Mouse (Mus musculus) midbrain, embryonic 13.5 days (tissue): ENCODE results near the gene LTO1. TPM values are rescaled to one million over a fixed set of nuclear protein-coding genes. Genes with fewer than 3 reads are reported as not detected.
"Not testable (repeated sequence)": the region's sequence is repeated elsewhere in the genome, so short reads cannot be mapped to it uniquely, and the experiment has no call there.

ENCODE experiments used
- ATAC-seq: fragments of 200-750 bp; cut with Nextera tagmentation; 2 replicates; pipeline ENCODE4 v1.8.0; 2017; ENCODE audit warnings: mild to moderate bottlenecking, moderate TSS enrichment, moderate library complexity
- H3K27ac ChIP-seq: fragments of 300-500 bp; sonication (generic); 2 replicates; pipeline ENCODE4 v1.5.1; 2015; ENCODE audit warnings: inconsistent platforms, mild to moderate bottlenecking, moderate library complexity
- H3K27me3 ChIP-seq: fragments of 300-500 bp; sonication (generic); 2 replicates; pipeline ENCODE4 v1.6.1; 2015; ENCODE audit warnings: mild to moderate bottlenecking, inconsistent platforms
- H3K36me3 ChIP-seq: fragments of 300-500 bp; sonication (generic); 2 replicates; pipeline ENCODE4 v1.6.1; 2015; ENCODE audit warnings: mild to moderate bottlenecking, inconsistent platforms
- H3K4me1 ChIP-seq: fragments of 300-500 bp; sonication (generic); replicated peaks from 2 replicates; pipeline ENCODE4 v1.6.1; 2015; ENCODE audit warnings: inconsistent platforms
- H3K4me2 ChIP-seq: fragments of 300-500 bp; sonication (generic); replicated peaks from 2 replicates; pipeline ENCODE4 v1.6.1; 2015; ENCODE audit warnings: moderate library complexity, mild to moderate bottlenecking, inconsistent platforms
- H3K4me3 ChIP-seq: fragments of 300-500 bp; sonication (generic); replicated peaks from 2 replicates; pipeline ENCODE4 v1.5.1; 2015; ENCODE audit warnings: mild to moderate bottlenecking, inconsistent platforms
- H3K9ac ChIP-seq: fragments of 300-500 bp; sonication (generic); replicated peaks from 2 replicates; pipeline ENCODE4 v1.6.1; 2015; ENCODE audit warnings: mild to moderate bottlenecking, inconsistent platforms
- H3K9me3 ChIP-seq: fragments of 300-500 bp; sonication (generic); 2 replicates; pipeline ENCODE4 v1.6.1; 2016; ENCODE audit warnings: mild to moderate bottlenecking, inconsistent platforms
- WGBS: fragments of 180-500 bp; shearing (Covaris S2); methylation state at CpG from one replicate; pipeline ENCODE4 v1.1.7; 2015; 5-methylcytosine and 5-hydroxymethylcytosine counted together
- polyA plus RNA-seq: library from polyadenylated mRNA; unstranded; fragments of >200 nt; fragmentation: Nextera tagmentation; extraction: Ambion mirVana; gene quantifications from 2 replicates; pipeline ENCODE4 v1.2.1, GENCODE M21; 2015

LTO1 gene
- polyA plus RNA-seq, 1 experiment from 2014 or later = 36.4 TPM

DNA sequence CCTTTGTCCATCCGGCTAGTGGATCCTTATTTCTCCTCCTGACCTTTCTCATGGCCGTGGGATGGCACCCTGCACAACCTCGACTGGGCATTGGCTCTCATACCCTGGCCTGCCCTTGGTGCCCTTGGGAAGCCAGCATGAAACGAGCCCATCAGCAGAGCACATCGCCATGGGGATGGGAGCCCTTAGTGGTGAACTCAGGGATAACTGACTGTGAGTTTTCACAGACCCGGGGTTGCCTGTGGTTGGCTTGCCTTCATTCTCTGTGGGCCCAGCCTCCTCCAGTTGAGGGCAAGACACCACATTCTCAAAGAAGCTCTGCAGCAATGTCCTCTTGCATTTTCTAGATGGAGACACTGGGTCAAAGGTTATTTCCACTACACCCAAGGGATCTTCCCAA, 22.6 kb upstream of the LTO1 start:
- no peak overlapping the region for H3K9ac ChIP-seq
- H3K27me3 ChIP-seq = peaks cover 38% of the 10 kb centered on the region
- H3K4me2 ChIP-seq = no peak overlapping the region
- no peak overlapping the region for H3K4me3 ChIP-seq
- H3K27ac ChIP-seq = no peak overlapping the region
- H3K4me1 ChIP-seq = peaks cover 35% of the 10 kb centered on the region
- WGBS = 45% methylated on average over 6 of the region's 6 CpGs
- H3K9me3 ChIP-seq = no peaks in the 10 kb centered on the region
- H3K36me3 ChIP-seq = no peaks in the 10 kb centered on the region
- no peak for ATAC-seq

DNA sequence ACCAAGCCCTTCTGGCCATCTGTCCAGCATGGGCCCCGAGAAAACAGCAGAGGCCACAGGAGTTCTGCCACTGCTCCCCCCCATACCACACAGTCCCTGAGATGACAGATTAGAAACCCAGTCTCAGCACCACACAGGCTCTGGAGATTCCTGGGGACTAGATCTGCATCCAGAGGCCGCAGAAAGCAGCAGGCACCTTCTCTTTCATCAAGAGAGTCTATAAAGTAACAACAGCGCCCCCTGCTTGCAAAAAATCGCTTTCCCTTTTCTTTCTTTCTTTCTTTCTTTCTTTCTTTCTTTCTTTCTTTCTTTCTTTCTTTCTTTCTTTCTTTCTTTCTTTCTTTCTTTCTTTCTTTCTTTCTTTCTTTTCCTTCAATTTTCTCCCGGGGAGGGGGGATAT, 20.7 kb upstream of the LTO1 start:
- Histone ChIP-seq H3K27me3 (peaks cover 52% of the 10 kb centered on the region), H3K4me3 (no peak overlapping the region), H3K4me2 (no peak overlapping the region; the same call in 1 of the 2 replicates), H3K27ac (no peak overlapping the region), H3K4me1 (peaks cover 45% of the 10 kb centered on the region), H3K9me3 (no peaks in the 10 kb centered on the region), H3K9ac (no peak overlapping the region), H3K36me3 (no peaks in the 10 kb centered on the region)
- ATAC-seq = no peak
- 2% methylated on average over 5 of the region's 5 CpGs for WGBS

DNA sequence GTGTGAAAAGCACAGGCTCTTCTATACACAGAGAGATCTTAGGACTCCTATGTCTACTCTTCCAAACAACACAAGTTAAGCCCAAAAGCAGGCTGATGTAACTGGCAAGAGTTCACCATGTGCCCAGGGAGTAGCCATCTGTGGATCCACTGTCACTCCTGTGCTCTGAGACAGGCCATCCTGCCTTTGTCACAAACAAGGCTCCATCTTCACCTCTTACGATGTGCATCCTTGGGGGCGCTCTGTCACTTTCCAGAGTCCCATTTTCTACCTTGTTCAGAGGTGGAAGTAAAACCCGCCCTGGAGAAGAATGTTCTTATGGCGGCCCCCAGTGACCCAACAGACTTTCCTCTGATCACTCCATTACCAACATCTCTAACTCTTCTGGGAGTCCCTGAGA, 20.2 kb upstream of the LTO1 start:
- H3K4me3 ChIP-seq = peak overlapping the region; percentile 51
- ATAC-seq = no peak
- H3K9me3 ChIP-seq = no peaks in the 10 kb centered on the region
- 0 out of 2 replicates have a peak overlapping the region, but pooled peaks have one; percentile 69 for H3K9ac ChIP-seq
- 6% methylated on average over 4 of the region's 4 CpGs for WGBS
- H3K36me3 ChIP-seq = no peaks in the 10 kb centered on the region; the same call in 1 of the 2 replicates
- peaks cover 52% of the 10 kb centered on the region for H3K27me3 ChIP-seq
- H3K4me1 ChIP-seq = peaks cover 48% of the 10 kb centered on the region
- peak overlapping the region; percentile 94 for H3K4me2 ChIP-seq
- H3K27ac ChIP-seq = peak overlapping the region; percentile 75

DNA sequence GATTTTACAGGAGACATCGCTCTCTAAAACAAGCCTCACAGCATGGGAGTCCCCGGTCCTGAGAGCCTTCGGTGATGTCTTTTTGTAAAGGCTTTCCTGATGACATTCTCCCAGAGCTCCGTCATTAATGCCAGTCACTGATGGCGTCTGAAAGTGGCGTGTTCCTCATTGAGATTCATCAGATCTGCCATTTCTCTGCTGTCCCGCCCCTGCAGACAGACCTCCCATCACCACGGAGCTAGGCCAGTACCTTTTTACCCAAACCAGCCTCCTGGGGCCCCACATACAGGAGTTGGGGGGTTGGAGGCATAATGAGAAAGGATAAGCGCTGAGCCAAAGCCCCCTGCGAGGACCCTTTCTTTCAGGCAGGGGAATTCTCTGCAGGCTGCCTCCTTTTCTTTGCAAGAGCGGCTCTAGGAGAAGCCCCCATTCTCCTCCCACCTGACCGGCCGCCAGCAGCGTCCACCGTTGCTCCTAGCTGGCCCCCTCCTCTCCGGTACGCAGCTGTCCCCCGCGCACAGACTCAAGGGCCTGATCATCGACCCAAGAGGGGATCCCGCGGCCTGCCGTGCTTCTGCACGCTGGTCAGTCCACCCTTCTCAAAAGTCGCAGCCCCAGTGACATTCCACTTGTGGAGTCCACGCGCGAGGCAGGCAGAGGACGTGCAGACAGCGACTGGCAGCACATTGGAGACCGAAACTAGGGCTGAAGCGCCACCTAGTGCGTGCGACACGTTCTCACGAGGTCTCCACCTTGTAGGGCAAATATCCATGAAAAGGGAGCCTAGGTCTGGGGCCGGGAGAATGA, 19.4 kb upstream of the LTO1 start:
- H3K27me3 ChIP-seq = peaks cover 48% of the 10 kb centered on the region
- peak; percentile 75 for ATAC-seq
- H3K27ac ChIP-seq = peak overlapping the region; percentile 75
- H3K9ac ChIP-seq = peak overlapping the region; percentile 69
- peak overlapping the region; percentile 51 for H3K4me3 ChIP-seq
- H3K36me3 ChIP-seq = no peaks in the 10 kb centered on the region; the same call in 1 of the 2 replicates
- no peaks in the 10 kb centered on the region for H3K9me3 ChIP-seq
- peak overlapping the region; percentile 94 for H3K4me2 ChIP-seq
- WGBS = under 1% methylated on average over 33 of the region's 37 CpGs
- peaks cover 48% of the 10 kb centered on the region for H3K4me1 ChIP-seq

DNA sequence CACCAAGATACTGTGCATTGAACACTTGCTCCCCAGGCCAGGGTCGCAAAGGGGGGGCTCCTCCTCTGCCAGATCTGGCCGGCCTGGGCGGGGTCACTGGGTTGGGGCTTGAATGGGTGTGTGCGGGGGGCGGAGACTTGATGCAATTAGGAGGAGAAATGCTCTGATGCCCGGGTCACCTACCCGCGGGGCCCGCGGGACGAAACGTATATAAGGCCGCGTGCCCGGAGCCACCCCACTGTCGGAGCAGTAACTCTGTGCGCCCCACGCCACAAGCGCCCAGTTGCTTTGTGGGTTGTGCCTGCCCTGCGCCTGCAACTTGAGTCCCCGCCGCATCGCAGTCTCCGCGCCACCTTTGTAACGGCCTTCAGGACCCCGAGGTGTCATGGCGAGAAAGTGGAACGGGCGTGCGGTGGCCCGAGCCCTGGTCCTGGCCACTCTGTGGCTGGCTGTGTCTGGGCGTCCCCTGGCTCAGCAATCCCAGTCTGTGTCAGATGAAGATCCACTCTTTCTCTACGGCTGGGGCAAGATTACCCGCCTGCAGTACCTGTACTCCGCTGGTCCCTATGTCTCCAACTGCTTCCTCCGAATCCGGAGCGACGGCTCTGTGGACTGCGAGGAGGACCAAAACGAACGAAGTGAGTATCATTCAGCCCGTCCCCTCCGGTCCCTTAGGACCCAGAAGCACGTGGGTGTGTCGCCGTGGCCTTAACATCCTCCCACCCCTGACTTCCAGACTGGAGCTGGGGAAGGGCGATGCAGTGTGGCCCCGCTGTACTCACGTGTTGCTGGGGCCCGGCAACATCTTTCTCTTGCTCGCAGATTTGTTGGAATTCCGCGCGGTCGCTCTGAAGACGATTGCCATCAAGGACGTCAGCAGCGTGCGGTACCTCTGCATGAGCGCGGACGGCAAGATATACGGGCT, 18.3 kb upstream of the LTO1 start, which contains the start of gene Fgf15:
TSS of gene Fgf15 (plus strand) at position 238 of the 925 bp plus-strand sequence.
- H3K9me3 ChIP-seq = no peaks in the 10 kb centered on the region
- peak within 1 kb of the TSS; percentile 94 for H3K4me2 ChIP-seq
- peaks cover 48% of the 10 kb centered on the region for H3K27me3 ChIP-seq
- H3K9ac ChIP-seq = peak within 1 kb of the TSS; percentile 69
- under 1% methylated on average over 65 of the region's 65 CpGs for WGBS
- H3K4me1 ChIP-seq = peaks cover 48% of the 10 kb centered on the region
- peak within 1 kb of the TSS; percentile 51 for H3K4me3 ChIP-seq
- peak within 1 kb of the TSS; percentile 75 for H3K27ac ChIP-seq
- H3K36me3 ChIP-seq = no peaks in the 10 kb centered on the region; the same call in 1 of the 2 replicates
- ATAC-seq = peak; percentile 39

DNA sequence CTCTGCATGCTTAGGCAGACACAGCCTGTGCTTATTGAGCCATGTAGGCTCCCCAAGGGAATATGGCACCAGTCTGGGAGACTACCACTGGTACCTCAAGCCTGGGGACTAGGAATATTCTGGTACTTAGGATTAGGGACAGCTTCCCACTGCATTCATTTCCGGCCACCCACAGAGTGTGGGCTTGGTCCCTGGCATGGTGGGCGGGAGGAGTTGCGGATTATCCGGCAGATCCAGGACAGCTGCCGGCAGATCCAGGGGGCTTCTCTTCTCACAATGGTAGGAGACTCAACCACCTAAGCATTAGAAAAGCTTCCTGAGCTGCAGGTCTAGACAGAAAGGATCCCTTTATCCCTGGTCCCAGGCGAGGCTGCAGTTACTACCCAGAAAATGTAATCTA, 16.4 kb upstream of the LTO1 start:
- Histone ChIP-seq H3K4me2 (peak overlapping the region; percentile 94), H3K36me3 (no peaks in the 10 kb centered on the region; the same call in 1 of the 2 replicates), H3K4me1 (peaks cover 48% of the 10 kb centered on the region), H3K9ac (peak overlapping the region; percentile 69), H3K27me3 (peaks cover 41% of the 10 kb centered on the region), H3K9me3 (no peaks in the 10 kb centered on the region), H3K27ac (no peak overlapping the region), H3K4me3 (peak overlapping the region; percentile 51)
- no peak for ATAC-seq
- WGBS = 8% methylated on average over 6 of the region's 6 CpGs

DNA sequence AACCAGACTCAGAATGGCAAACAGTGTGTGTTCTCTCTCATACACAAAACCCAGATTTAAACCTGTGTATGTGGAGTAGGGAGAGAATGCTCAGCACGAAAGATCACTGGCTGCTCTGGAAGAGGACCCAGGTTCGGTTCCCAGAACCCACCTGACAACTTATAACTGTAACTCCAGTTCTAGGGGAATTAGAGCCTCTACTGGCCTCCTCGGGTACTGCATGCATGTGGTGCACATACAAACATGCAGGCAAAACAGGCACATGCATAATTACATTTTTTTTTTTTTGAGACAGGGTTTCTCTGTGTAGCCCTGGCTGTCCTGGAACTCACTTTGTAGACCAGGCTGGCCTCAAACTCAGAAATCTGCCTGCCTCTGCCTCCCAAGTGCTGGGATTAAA, 9.4 kb upstream of the LTO1 start:
- H3K27me3 ChIP-seq, H3K4me1 ChIP-seq, H3K36me3 ChIP-seq, ATAC-seq, H3K4me3 ChIP-seq, H3K27ac ChIP-seq, H3K9me3 ChIP-seq, H3K9ac ChIP-seq, H3K4me2 ChIP-seq: not testable (repeated sequence)
- WGBS = 99% methylated on average over 3 of the region's 3 CpGs

DNA sequence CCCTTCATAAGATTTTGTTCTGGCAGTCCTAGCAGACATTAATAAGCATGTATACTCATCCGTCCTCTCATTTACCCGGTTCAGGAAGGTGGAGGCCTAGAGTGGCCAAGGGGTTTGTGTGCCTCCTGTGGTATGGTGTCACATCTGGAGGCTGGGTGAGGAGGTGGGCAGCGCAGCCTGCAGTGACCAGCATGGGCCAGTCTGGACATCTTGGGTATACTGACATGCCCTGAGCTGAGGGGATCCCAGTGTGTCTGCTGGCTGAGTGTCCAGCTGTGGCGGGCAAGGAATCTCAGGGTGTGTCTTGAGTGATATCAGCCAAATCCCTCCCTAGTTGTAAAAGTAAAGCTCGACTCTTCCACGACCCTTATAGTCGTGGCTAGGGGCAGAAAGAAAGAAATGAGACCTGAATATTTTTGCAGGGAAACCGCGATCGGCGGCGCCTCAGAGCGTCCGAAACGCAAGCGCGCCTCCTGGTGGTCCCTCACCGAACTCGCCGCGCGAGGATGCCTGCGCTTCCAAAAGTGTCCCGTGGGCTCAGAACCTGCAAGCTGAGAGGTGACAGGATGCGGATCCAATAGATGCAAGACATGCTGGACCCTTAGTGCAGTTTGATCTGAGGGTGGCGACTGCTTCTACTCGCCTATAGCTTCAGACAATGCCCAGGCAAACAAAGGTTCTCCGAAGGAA, 8.0 kb upstream of the LTO1 start:
- no peak overlapping the region for H3K27ac ChIP-seq
- H3K9me3 ChIP-seq = peaks cover 3% of the 10 kb centered on the region; the same call in 1 of the 2 replicates
- 10% methylated on average over 28 of the region's 28 CpGs for WGBS
- no peaks in the 10 kb centered on the region for H3K36me3 ChIP-seq
- H3K4me2 ChIP-seq = peak overlapping the region; percentile 49
- peak; percentile 65 for ATAC-seq
- peak overlapping the region; percentile 20 for H3K4me3 ChIP-seq
- H3K9ac ChIP-seq = 0 out of 2 replicates have a peak overlapping the region, but pooled peaks have one; percentile 52
- H3K4me1 ChIP-seq = peaks cover 4% of the 10 kb centered on the region; the same call in 1 of the 2 replicates
- peaks cover 3% of the 10 kb centered on the region; the same call in 1 of the 2 replicates for H3K27me3 ChIP-seq

DNA sequence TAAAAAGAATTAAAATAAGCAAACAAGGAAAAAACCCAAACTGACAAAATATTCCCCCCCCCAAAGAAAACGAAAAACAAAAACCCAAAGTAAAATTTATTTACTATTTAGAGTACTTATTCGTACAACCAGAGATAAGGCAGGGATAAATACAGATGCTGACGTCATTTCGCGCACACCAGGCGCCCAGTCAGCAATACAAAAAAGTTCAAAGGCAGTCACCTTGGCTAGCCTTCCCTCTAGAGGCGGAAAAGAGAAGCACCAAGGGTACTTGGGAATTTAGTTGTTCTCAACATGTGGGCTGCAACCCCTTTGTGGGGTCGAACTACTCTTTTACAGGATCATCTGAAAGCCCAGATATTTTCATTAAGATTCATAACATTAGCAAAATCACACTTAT, 7.1 kb upstream of the LTO1 start:
- no peaks in the 10 kb centered on the region for H3K36me3 ChIP-seq
- no peak overlapping the region for H3K27ac ChIP-seq
- no peak overlapping the region for H3K4me3 ChIP-seq
- 18% methylated on average over 8 of the region's 8 CpGs for WGBS
- no peak overlapping the region for H3K4me2 ChIP-seq
- peaks cover 4% of the 10 kb centered on the region; the same call in 1 of the 2 replicates for H3K4me1 ChIP-seq
- no peak overlapping the region for H3K9ac ChIP-seq
- no peak for ATAC-seq
- H3K9me3 ChIP-seq = peaks cover 3% of the 10 kb centered on the region; the same call in 1 of the 2 replicates
- peaks cover 3% of the 10 kb centered on the region; the same call in 1 of the 2 replicates for H3K27me3 ChIP-seq

DNA sequence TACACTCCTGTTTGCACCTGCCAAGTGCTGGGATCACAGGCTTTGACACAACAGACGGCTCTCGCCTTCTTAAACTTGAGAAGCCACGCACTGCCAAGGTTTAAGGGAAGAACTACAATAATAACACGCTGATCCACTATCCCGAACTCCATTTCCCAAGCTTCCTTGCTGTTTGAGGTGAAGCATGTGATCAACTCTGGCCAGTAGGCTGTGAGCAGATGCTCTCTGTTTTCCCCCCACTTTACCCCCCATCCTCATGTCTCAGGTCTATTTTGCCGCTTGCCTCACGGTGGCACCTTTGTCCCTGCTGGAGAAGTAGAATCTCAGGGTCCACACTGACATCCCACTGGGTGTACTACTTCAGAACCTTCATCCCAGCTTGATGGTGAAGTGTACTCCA, 6.2 kb upstream of the LTO1 start:
- Histone ChIP-seq H3K9me3 (peaks cover 3% of the 10 kb centered on the region; the same call in 1 of the 2 replicates), H3K27ac (no peak overlapping the region), H3K36me3 (no peaks in the 10 kb centered on the region), H3K4me1 (peaks cover 4% of the 10 kb centered on the region; the same call in 1 of the 2 replicates), H3K9ac (no peak overlapping the region), H3K4me2 (no peak overlapping the region), H3K4me3 (no peak overlapping the region), H3K27me3 (peaks cover 3% of the 10 kb centered on the region; the same call in 1 of the 2 replicates)
- WGBS = 38% methylated on average over 7 of the region's 7 CpGs
- ATAC-seq = peak; percentile 51

DNA sequence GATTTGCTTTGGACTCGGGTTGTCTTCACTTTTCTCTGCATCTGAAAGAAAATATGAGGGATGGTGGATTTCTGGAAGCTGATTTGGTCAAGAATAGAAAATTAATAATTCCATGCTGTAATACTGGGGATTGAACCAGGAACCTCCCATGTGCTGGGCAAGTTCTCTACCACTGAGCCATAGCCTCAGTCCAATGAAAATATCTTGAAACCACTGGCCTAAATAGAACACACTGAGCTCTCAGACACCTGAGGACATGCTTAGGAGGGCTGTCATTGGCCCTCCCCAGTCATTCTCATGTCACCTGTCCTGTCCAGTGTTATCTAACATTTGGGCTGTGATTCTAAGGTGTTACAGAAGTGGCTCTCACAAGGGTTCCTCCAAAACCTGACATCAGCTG, 3.8 kb upstream of the LTO1 start:
- no peak overlapping the region for H3K4me2 ChIP-seq
- ATAC-seq = no peak
- no peak overlapping the region for H3K27ac ChIP-seq
- no peak overlapping the region for H3K9ac ChIP-seq
- no peaks in the 10 kb centered on the region for H3K9me3 ChIP-seq
- no peaks in the 10 kb centered on the region for H3K36me3 ChIP-seq
- H3K27me3 ChIP-seq = peaks cover under 1% of the 10 kb centered on the region; the same call in 1 of the 2 replicates
- WGBS = 83% methylated on average over 1 of the region's 1 CpGs
- H3K4me3 ChIP-seq = no peak overlapping the region
- peaks cover 12% of the 10 kb centered on the region for H3K4me1 ChIP-seq
